Mouse (Mus musculus): ENCODE measurements around the gene Dnah6. TPM values are rescaled to one million over a fixed set of nuclear protein-coding genes. Genes with fewer than 3 reads are reported as not detected.

Gene Dnah6
- polyA plus RNA-seq, 1 experiment from 2014 or later, result 0.08 TPM

GRCm38 (mm10) chr6:73143403-73143802, 78.0 kb downstream of the Dnah6 start:
- no peaks in the 10 kb centered on the region for H3K4me1 ChIP-seq (ENCODE audit: control insufficient read depth, insufficient read depth, low read length)
- DNase-seq (ENCODE audit: low spot score), result no peak
- H3K4me2 ChIP-seq (ENCODE audit: low read depth), result no peak overlapping the region
- no peak overlapping the region for H3K27ac ChIP-seq (ENCODE audit: low read depth, low read length)
- no peaks in the 10 kb centered on the region for H3K9me3 ChIP-seq (ENCODE audit: control insufficient read depth, low read length)
- no peak for ATAC-seq (ENCODE audit: insufficient read depth, low FRiP score, low TSS enrichment)
- no peak overlapping the region for H3K9ac ChIP-seq (ENCODE audit: low read length)
- no peaks in the 10 kb centered on the region for H3K27me3 ChIP-seq (ENCODE audit: control insufficient read depth, insufficient read depth, low read length)
- 94% methylated on average over 7 of the region's 7 CpGs for WGBS
- no peaks in the 10 kb centered on the region for H3K36me3 ChIP-seq (ENCODE audit: control insufficient read depth, insufficient read depth, low read length)
- H3K4me3 ChIP-seq (ENCODE audit: low read depth, low read length), result no peak overlapping the region

GRCm38 (mm10) chr6:73142776-73143175, 78.7 kb downstream of the Dnah6 start:
- Histone ChIP-seq H3K4me1 (ENCODE audit: control insufficient read depth, insufficient read depth, low read length) (no peaks in the 10 kb centered on the region), H3K4me2 (ENCODE audit: low read depth) (no peak overlapping the region), H3K9me3 (ENCODE audit: control insufficient read depth, low read length) (no peaks in the 10 kb centered on the region), H3K27ac (ENCODE audit: low read depth, low read length) (no peak overlapping the region), H3K4me3 (ENCODE audit: low read depth, low read length) (no peak overlapping the region), H3K36me3 (ENCODE audit: control insufficient read depth, insufficient read depth, low read length) (no peaks in the 10 kb centered on the region), H3K9ac (ENCODE audit: low read length) (no peak overlapping the region), H3K27me3 (ENCODE audit: control insufficient read depth, insufficient read depth, low read length) (no peaks in the 10 kb centered on the region)
- ATAC-seq (ENCODE audit: insufficient read depth, low FRiP score, low TSS enrichment) (no peak), DNase-seq (ENCODE audit: low spot score) (no peak)
- WGBS, result 92% methylated on average over 4 of the region's 4 CpGs

GRCm38 (mm10) chr6:73140836-73141235, 80.6 kb downstream of the Dnah6 start:
- ATAC-seq (ENCODE audit: insufficient read depth, low FRiP score, low TSS enrichment) (no peak), DNase-seq (ENCODE audit: low spot score) (no peak)
- 79% methylated on average over 3 of the region's 3 CpGs for WGBS
- Histone ChIP-seq H3K27me3 (ENCODE audit: control insufficient read depth, insufficient read depth, low read length) (no peaks in the 10 kb centered on the region), H3K27ac (ENCODE audit: low read depth, low read length) (no peak overlapping the region), H3K4me3 (ENCODE audit: low read depth, low read length) (no peak overlapping the region), H3K4me2 (ENCODE audit: low read depth) (no peak overlapping the region), H3K36me3 (ENCODE audit: control insufficient read depth, insufficient read depth, low read length) (no peaks in the 10 kb centered on the region), H3K4me1 (ENCODE audit: control insufficient read depth, insufficient read depth, low read length) (no peaks in the 10 kb centered on the region), H3K9ac (ENCODE audit: low read length) (no peak overlapping the region), H3K9me3 (ENCODE audit: control insufficient read depth, low read length) (no peaks in the 10 kb centered on the region)

DNA sequence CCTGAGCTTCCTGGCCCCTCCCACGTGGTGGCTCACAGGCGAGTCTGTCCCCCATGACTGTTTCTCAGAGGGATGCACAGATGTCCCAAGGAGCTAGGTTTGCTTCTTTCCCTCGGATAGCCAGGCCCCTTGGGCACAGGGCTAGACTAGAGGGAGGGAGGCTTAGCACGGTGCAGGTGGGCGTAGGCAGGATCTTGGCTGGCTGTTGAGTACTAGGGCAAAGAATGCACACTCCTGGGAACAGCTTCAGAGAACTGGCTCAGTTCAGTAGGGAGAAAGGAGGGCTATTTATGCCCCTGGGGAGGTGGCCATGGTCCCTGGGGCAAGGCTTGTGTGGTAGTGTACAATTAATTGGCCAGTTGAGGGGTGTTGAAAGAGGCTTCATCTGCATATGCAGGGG, 88.7 kb downstream of the Dnah6 start:
- H3K9me3 ChIP-seq (ENCODE audit: control insufficient read depth, low read length), result no peaks in the 10 kb centered on the region
- no peak overlapping the region for H3K4me2 ChIP-seq (ENCODE audit: low read depth)
- H3K36me3 ChIP-seq (ENCODE audit: control insufficient read depth, insufficient read depth, low read length), result no peaks in the 10 kb centered on the region
- H3K9ac ChIP-seq (ENCODE audit: low read length), result no peak overlapping the region
- H3K4me3 ChIP-seq (ENCODE audit: low read depth, low read length), result no peak overlapping the region
- WGBS, result 61% methylated on average over 5 of the region's 5 CpGs
- H3K27ac ChIP-seq (ENCODE audit: low read depth, low read length), result no peak overlapping the region
- H3K27me3 ChIP-seq (ENCODE audit: control insufficient read depth, insufficient read depth, low read length), result no peaks in the 10 kb centered on the region
- no peak for DNase-seq (ENCODE audit: low spot score)
- H3K4me1 ChIP-seq (ENCODE audit: control insufficient read depth, insufficient read depth, low read length), result no peaks in the 10 kb centered on the region
- no peak for ATAC-seq (ENCODE audit: insufficient read depth, low FRiP score, low TSS enrichment)

DNA sequence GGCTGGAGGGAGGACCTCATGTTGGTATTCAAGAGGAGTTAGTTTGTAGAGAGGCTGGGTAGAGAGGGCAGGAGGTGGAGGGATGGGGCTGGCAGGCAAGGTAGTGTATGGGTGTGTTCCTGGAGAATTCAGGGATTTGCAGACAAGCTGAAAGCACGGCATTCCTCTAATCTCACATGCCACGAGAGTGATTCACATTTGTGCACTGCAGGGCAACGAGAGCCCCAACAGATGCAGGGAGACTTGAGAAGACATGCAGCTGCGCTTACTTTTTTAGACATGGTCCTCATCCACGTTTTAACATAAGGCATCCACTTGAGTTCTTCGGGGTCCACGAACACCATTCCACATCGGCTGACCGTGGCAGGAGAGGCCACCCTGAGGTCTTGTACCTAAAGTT, 93.9 kb downstream of the Dnah6 start:
- H3K4me1 ChIP-seq (ENCODE audit: control insufficient read depth, insufficient read depth, low read length), result no peaks in the 10 kb centered on the region
- no peak overlapping the region for H3K9ac ChIP-seq (ENCODE audit: low read length)
- H3K27me3 ChIP-seq (ENCODE audit: control insufficient read depth, insufficient read depth, low read length), result no peaks in the 10 kb centered on the region
- ATAC-seq (ENCODE audit: insufficient read depth, low FRiP score, low TSS enrichment) (no peak), DNase-seq (ENCODE audit: low spot score) (no peak)
- H3K36me3 ChIP-seq (ENCODE audit: control insufficient read depth, insufficient read depth, low read length), result no peaks in the 10 kb centered on the region
- no peak overlapping the region for H3K4me3 ChIP-seq (ENCODE audit: low read depth, low read length)
- no peak overlapping the region for H3K4me2 ChIP-seq (ENCODE audit: low read depth)
- no peak overlapping the region for H3K27ac ChIP-seq (ENCODE audit: low read depth, low read length)
- no peaks in the 10 kb centered on the region for H3K9me3 ChIP-seq (ENCODE audit: control insufficient read depth, low read length)
- 80% methylated on average over 9 of the region's 9 CpGs for WGBS

- Histone ChIP-seq H3K4me3 (ENCODE audit: low read depth, low read length) (no peak overlapping the region), H3K27me3 (ENCODE audit: control insufficient read depth, insufficient read depth, low read length) (no peaks in the 10 kb centered on the region), H3K27ac (ENCODE audit: low read depth, low read length) (no peak overlapping the region), H3K36me3 (ENCODE audit: control insufficient read depth, insufficient read depth, low read length) (no peaks in the 10 kb centered on the region), H3K9me3 (ENCODE audit: control insufficient read depth, low read length) (no peaks in the 10 kb centered on the region), H3K4me1 (ENCODE audit: control insufficient read depth, insufficient read depth, low read length) (no peaks in the 10 kb centered on the region), H3K9ac (ENCODE audit: low read length) (no peak overlapping the region), H3K4me2 (ENCODE audit: low read depth) (no peak overlapping the region)
- no peak for ATAC-seq (ENCODE audit: insufficient read depth, low FRiP score, low TSS enrichment)
- DNase-seq (ENCODE audit: low spot score), result no peak
- 90% methylated on average over 11 of the region's 11 CpGs for WGBS
These were observed 101.1 kb downstream of the Dnah6 start for GRCm38 (mm10) chr6:73120348-73120747.

- WGBS, result 72% methylated on average over 2 of the region's 2 CpGs
- Histone ChIP-seq H3K4me2 (ENCODE audit: low read depth) (no peak overlapping the region), H3K4me3 (ENCODE audit: low read depth, low read length) (no peak overlapping the region), H3K9me3 (ENCODE audit: control insufficient read depth, low read length) (no peaks in the 10 kb centered on the region), H3K27ac (ENCODE audit: low read depth, low read length) (no peak overlapping the region), H3K4me1 (ENCODE audit: control insufficient read depth, insufficient read depth, low read length) (no peaks in the 10 kb centered on the region), H3K27me3 (ENCODE audit: control insufficient read depth, insufficient read depth, low read length) (no peaks in the 10 kb centered on the region), H3K36me3 (ENCODE audit: control insufficient read depth, insufficient read depth, low read length) (no peaks in the 10 kb centered on the region), H3K9ac (ENCODE audit: low read length) (no peak overlapping the region)
- ATAC-seq (ENCODE audit: insufficient read depth, low FRiP score, low TSS enrichment) (no peak), DNase-seq (ENCODE audit: low spot score) (no peak)
These were observed 107.6 kb downstream of the Dnah6 start for GRCm38 (mm10) chr6:73113898-73114297.

GRCm38 (mm10) chr6:73113365-73113764, 108.1 kb downstream of the Dnah6 start:
- no peak for DNase-seq (ENCODE audit: low spot score)

GRCm38 (mm10) chr6:73093133-73093532, 128.3 kb downstream of the Dnah6 start:
- H3K36me3 ChIP-seq (ENCODE audit: control insufficient read depth, insufficient read depth, low read length), result no peaks in the 10 kb centered on the region

More at GRCm38 (mm10) chr6:73113365-73113764, 108.1 kb downstream of the Dnah6 start:
- Histone ChIP-seq H3K4me3 (ENCODE audit: low read depth, low read length) (no peak overlapping the region), H3K27me3 (ENCODE audit: control insufficient read depth, insufficient read depth, low read length) (no peaks in the 10 kb centered on the region), H3K9me3 (ENCODE audit: control insufficient read depth, low read length) (no peaks in the 10 kb centered on the region), H3K36me3 (ENCODE audit: control insufficient read depth, insufficient read depth, low read length) (no peaks in the 10 kb centered on the region), H3K27ac (ENCODE audit: low read depth, low read length) (no peak overlapping the region), H3K4me2 (ENCODE audit: low read depth) (no peak overlapping the region), H3K4me1 (ENCODE audit: control insufficient read depth, insufficient read depth, low read length) (no peaks in the 10 kb centered on the region), H3K9ac (ENCODE audit: low read length) (no peak overlapping the region)
- 85% methylated on average over 2 of the region's 2 CpGs for WGBS
- no peak for ATAC-seq (ENCODE audit: insufficient read depth, low FRiP score, low TSS enrichment)

More at GRCm38 (mm10) chr6:73093133-73093532, 128.3 kb downstream of the Dnah6 start:
- ATAC-seq (ENCODE audit: insufficient read depth, low FRiP score, low TSS enrichment) (no peak), DNase-seq (ENCODE audit: low spot score) (no peak)
- Histone ChIP-seq H3K27me3 (ENCODE audit: control insufficient read depth, insufficient read depth, low read length) (no peaks in the 10 kb centered on the region), H3K27ac (ENCODE audit: low read depth, low read length) (no peak overlapping the region), H3K4me1 (ENCODE audit: control insufficient read depth, insufficient read depth, low read length) (no peaks in the 10 kb centered on the region), H3K4me3 (ENCODE audit: low read depth, low read length) (no peak overlapping the region), H3K4me2 (ENCODE audit: low read depth) (no peak overlapping the region), H3K9ac (ENCODE audit: low read length) (no peak overlapping the region), H3K9me3 (ENCODE audit: control insufficient read depth, low read length) (no peaks in the 10 kb centered on the region)
- WGBS, result 93% methylated on average over 4 of the region's 4 CpGs

Measured in neural tube, embryonic 11.5 days (tissue).